Mouse (Mus musculus) left cerebral cortex, postnatal 10 days (tissue): ENCODE measurements around the gene Bicc1. TPM values are rescaled to one million over a fixed set of nuclear protein-coding genes. Genes with fewer than 3 reads are reported as not detected.

Source experiments
- DNase-seq, 2 experiments: peaks; one replicate each; pipeline ENCODE4 v3.0.0; 2021 to 2022; ENCODE audit warnings: low spot score in 2 of 2, mixed read lengths in 1 of 2; ENCODE audit errors: extremely low spot score in 1 of 2
- intact Hi-C: fragments of 180-260 bp; cut with DNase I; formaldehyde crosslinking; loops from one replicate; pipeline ENCODE4 v1.15.1; 2025
- total RNA-seq, 2 experiments: library from RNA; stranded (reverse); gene quantifications; 2 replicates each; pipeline ENCODE4 v1.2.3; 2021

The Bicc1 gene
- total RNA-seq, 2 experiments from 2014 or later: 5.8 to 6.6 TPM

GRCm38 (mm10) chr10:71169811-71170210 is 10.3 kb upstream of the Bicc1 start:
- intact Hi-C loops: no loop called here
- DNase-seq: no peak

- no peak for DNase-seq
- intact Hi-C loops: no loop called here
These were observed 9.7 kb upstream of the Bicc1 start for GRCm38 (mm10) chr10:71169171-71169570.

- intact Hi-C loops: no loop called here
- no peak for DNase-seq
These were observed 949 bp upstream of the Bicc1 start for GRCm38 (mm10) chr10:71160449-71160848.

- intact Hi-C loops: loop anchor here (10.0 kb wide), 1 partner anchor 164 kb away; no protein-coding TSS in a partner anchor
- DNase-seq: peak in 1 of 2 experiments; percentile 71
These were observed 392 bp downstream of the Bicc1 start for GRCm38 (mm10) chr10:71158940-71159675.

- intact Hi-C loops: loop anchor here (10.0 kb wide), 1 partner anchor 162 kb away; no protein-coding TSS in a partner anchor
- DNase-seq: no peak
These were observed 2.9 kb downstream of the Bicc1 start for GRCm38 (mm10) chr10:71156569-71156968.

GRCm38 (mm10) chr10:71153610-71154009 is 5.9 kb downstream of the Bicc1 start:
- intact Hi-C loops: loop anchor here (10.0 kb wide), 1 partner anchor 159 kb away; no protein-coding TSS in a partner anchor
- no peak for DNase-seq

- intact Hi-C loops: loop anchor here (10.0 kb wide), 1 partner anchor 158 kb away; no protein-coding TSS in a partner anchor
- DNase-seq: no peak
These were observed 6.4 kb downstream of the Bicc1 start for GRCm38 (mm10) chr10:71153138-71153537.

- peak in 1 of 2 experiments; percentile 36 for DNase-seq
These were observed 9.0 kb downstream of the Bicc1 start for GRCm38 (mm10) chr10:71150486-71150885.

GRCm38 (mm10) chr10:71148951-71149603 is 10.4 kb downstream of the Bicc1 start:
- DNase-seq: no peak
- intact Hi-C loops: no loop called here

More at GRCm38 (mm10) chr10:71150486-71150885, 9.0 kb downstream of the Bicc1 start:
- intact Hi-C loops: loop anchor here (10.0 kb wide), 1 partner anchor 156 kb away; no protein-coding TSS in a partner anchor

- DNase-seq: no peak
- intact Hi-C loops: no loop called here
These were observed 11.3 kb downstream of the Bicc1 start for GRCm38 (mm10) chr10:71148226-71148625.

GRCm38 (mm10) chr10:71146681-71147615 is 12.6 kb downstream of the Bicc1 start:
- no peak for DNase-seq
- intact Hi-C loops: no loop called here

- DNase-seq: no peak
- intact Hi-C loops: no loop called here
These were observed 13.7 kb downstream of the Bicc1 start for GRCm38 (mm10) chr10:71145801-71146200.

GRCm38 (mm10) chr10:71144191-71144590 is 15.3 kb downstream of the Bicc1 start:
- intact Hi-C loops: no loop called here
- DNase-seq: no peak

GRCm38 (mm10) chr10:71142568-71142967 is 16.9 kb downstream of the Bicc1 start:
- no peak for DNase-seq
- intact Hi-C loops: no loop called here

- intact Hi-C loops: no loop called here
- DNase-seq: no peak
These were observed 19.1 kb downstream of the Bicc1 start for GRCm38 (mm10) chr10:71140281-71140845.

- intact Hi-C loops: no loop called here
- DNase-seq: no peak
These were observed 20.7 kb downstream of the Bicc1 start for GRCm38 (mm10) chr10:71138852-71139197.

- no peak for DNase-seq
- intact Hi-C loops: no loop called here
These were observed 21.2 kb downstream of the Bicc1 start for GRCm38 (mm10) chr10:71138132-71138851.

GRCm38 (mm10) chr10:71137606-71138005 is 21.9 kb downstream of the Bicc1 start:
- intact Hi-C loops: no loop called here
- no peak for DNase-seq
